In genomic region chr1:180888556-180889042, GRCm38 (mm10) we compare ENCODE assay signal across 8 mouse cellular contexts. TPM values are rescaled to one million over a fixed set of nuclear protein-coding genes. Genes with fewer than 3 reads are reported as not detected.
DNase-seq lines count a peak whose midpoint lies in the region; ATAC-seq lines count a peak whose summit lies in the region.

No protein-coding gene starts in this region.

- no peaks in the 10 kb centered on the region for H3K36me3 ChIP-seq in forebrain, embryonic 10.5 days (replicated peaks)
- H3K36me3 ChIP-seq in midbrain, embryonic 15.5 days (replicated peaks) = no peaks in the 10 kb centered on the region

- WGBS in forebrain, embryonic 10.5 days = 7% methylated on average over 13 of the region's 13 CpGs
- 5% methylated on average over 13 of the region's 13 CpGs for WGBS in midbrain, embryonic 15.5 days

- H3K4me3 ChIP-seq in forebrain, embryonic 10.5 days = peak overlapping the region; percentile 14; the same call in 1 of the 2 replicates
- H3K4me3 ChIP-seq in midbrain, embryonic 15.5 days = no peak overlapping the region

- peak overlapping the region; percentile 15; the same call in 1 of the 2 replicates for H3K4me2 ChIP-seq in midbrain, embryonic 15.5 days

- H3K27me3 ChIP-seq in forebrain, embryonic 10.5 days (ENCODE audit: poor library complexity, severe bottlenecking) = peaks cover 64% of the 10 kb centered on the region
- peaks cover 12% of the 10 kb centered on the region for H3K27me3 ChIP-seq in midbrain, embryonic 15.5 days (replicated peaks)

- peak overlapping the region; percentile 36; the same call in 1 of the 2 replicates for H3K27ac ChIP-seq in forebrain, embryonic 10.5 days
- H3K27ac ChIP-seq in midbrain, embryonic 15.5 days = no peak overlapping the region

- peak; percentile 28 for DNase-seq in left cerebral cortex, postnatal 4 days
- DNase-seq in left cerebral cortex, adult 9 months (ENCODE audit: low spot score in 2 of 2) = no peak
- no peak for DNase-seq in forebrain, embryonic 10.5 days (ENCODE audit: extremely low spot score, low spot score)
- DNase-seq in heart, postnatal 10 days = peak; percentile 92 to 94
- peak; percentile 86 to 87 for DNase-seq in kidney, postnatal 36 days
- DNase-seq in urinary bladder, postnatal 36 days (ENCODE audit: low spot score in 2 of 2) = peak; percentile 87 to 90
- no peak for DNase-seq in cerebellum, adult 11-12 months

- no peaks in the 10 kb centered on the region for H3K9me3 ChIP-seq in forebrain, embryonic 10.5 days
- no peaks in the 10 kb centered on the region for H3K9me3 ChIP-seq in midbrain, embryonic 15.5 days

- intact Hi-C loops in left cerebral cortex, postnatal 4 days (cut with DNase I) = no loop called here
- intact Hi-C loops in heart, postnatal 10 days (cut with DNase I) = no loop called here

- peaks cover 18% of the 10 kb centered on the region for H3K4me1 ChIP-seq in forebrain, embryonic 10.5 days
- H3K4me1 ChIP-seq in midbrain, embryonic 15.5 days = peaks cover 4% of the 10 kb centered on the region; the same call in 1 of the 2 replicates

- 0 out of 2 replicates have a peak, but pooled peaks have one; percentile 37 for ATAC-seq in midbrain, embryonic 15.5 days (replicated peaks)

- no peak overlapping the region for H3K9ac ChIP-seq in midbrain, embryonic 15.5 days

RNA-seq across cellular contexts. Expression of gene Lefty2, which starts 4.3 kb away (rescaled TPM):
- total RNA-seq in left cerebral cortex, postnatal 4 days (2021) = 10 to 100 TPM in 1 of 2 experiments, 1 to 10 TPM in 1; 9.9 to 14.0 TPM
- not detected in 2 replicates for polyA plus RNA-seq in forebrain, embryonic 10.5 days (2016; fragmentation: Nextera tagmentation; extraction: Ambion mirVana)
- total RNA-seq in heart, postnatal 10 days (2021) = under 1 TPM in 1 of 2 experiments, not detected in 1; 0.27 TPM
- polyA plus RNA-seq in midbrain, embryonic 15.5 days (2015; fragmentation: Nextera tagmentation; extraction: Ambion mirVana) = 2.4 and 2.5 TPM in 2 replicates

RNA-seq across cellular contexts. Expression of gene Pycr2, which starts 15.5 kb away (rescaled TPM):
- total RNA-seq in left cerebral cortex, postnatal 4 days (2021) = 10 to 100 TPM; 28.6 to 31.6 TPM
- 149 and 153 TPM in 2 replicates for polyA plus RNA-seq in forebrain, embryonic 10.5 days (2016; fragmentation: Nextera tagmentation; extraction: Ambion mirVana)
- total RNA-seq in heart, postnatal 10 days (2021) = 10 to 100 TPM; 16.7 to 17.4 TPM
- 76.7 and 79.8 TPM in 2 replicates for polyA plus RNA-seq in midbrain, embryonic 15.5 days (2015; fragmentation: Nextera tagmentation; extraction: Ambion mirVana)

RNA-seq across cellular contexts. Expression of gene Sde2, which starts 37.7 kb away (rescaled TPM):
- total RNA-seq in left cerebral cortex, postnatal 4 days (2021) = 10 to 100 TPM; 28.4 to 29.0 TPM
- 43.3 and 45.9 TPM in 2 replicates for polyA plus RNA-seq in forebrain, embryonic 10.5 days (2016; fragmentation: Nextera tagmentation; extraction: Ambion mirVana)
- 10 to 100 TPM; 15.1 to 15.8 TPM for total RNA-seq in heart, postnatal 10 days (2021)
- 29.0 and 30.9 TPM in 2 replicates for polyA plus RNA-seq in midbrain, embryonic 15.5 days (2015; fragmentation: Nextera tagmentation; extraction: Ambion mirVana)

RNA-seq across cellular contexts. Expression of gene Lefty1, which starts 46.2 kb away (rescaled TPM):
- 1 to 10 TPM; 2.9 to 3.4 TPM for total RNA-seq in left cerebral cortex, postnatal 4 days (2021)
- 0.34 and 0.69 TPM in 2 replicates for polyA plus RNA-seq in forebrain, embryonic 10.5 days (2016; fragmentation: Nextera tagmentation; extraction: Ambion mirVana)
- 1 to 10 TPM in 1 of 2 experiments, under 1 TPM in 1; 0.57 to 1.1 TPM for total RNA-seq in heart, postnatal 10 days (2021)
- polyA plus RNA-seq in midbrain, embryonic 15.5 days (2015; fragmentation: Nextera tagmentation; extraction: Ambion mirVana) = 0.22 and 0.28 TPM in 2 replicates

RNA-seq across cellular contexts. Expression of gene Tmem63a, which starts 53.5 kb away (rescaled TPM):
- total RNA-seq in left cerebral cortex, postnatal 4 days (2021) = 1 to 10 TPM; 1.8 to 3.3 TPM
- 2.1 and 2.2 TPM in 2 replicates for polyA plus RNA-seq in forebrain, embryonic 10.5 days (2016; fragmentation: Nextera tagmentation; extraction: Ambion mirVana)
- 10 to 100 TPM; 15.1 to 18.5 TPM for total RNA-seq in heart, postnatal 10 days (2021)
- polyA plus RNA-seq in midbrain, embryonic 15.5 days (2015; fragmentation: Nextera tagmentation; extraction: Ambion mirVana) = 1.4 and 1.8 TPM in 2 replicates

Comparison
In these comparisons a context has a peak if more than half of its experiments do, and no peak if none do; other contexts are left out.
1. DNase-seq: peak in left cerebral cortex, postnatal 4 days (single experiment), heart, postnatal 10 days (2 of 2), kidney, postnatal 36 days (2 of 2) and urinary bladder, postnatal 36 days (2 of 2); none in left cerebral cortex, adult 9 months (0 of 2), forebrain, embryonic 10.5 days (single experiment) and cerebellum, adult 11-12 months (single experiment).
2. RNA of gene Lefty2, which starts 4.3 kb away (total RNA-seq): 9.9 to 14.0 TPM in left cerebral cortex, postnatal 4 days; 0.27 TPM in heart, postnatal 10 days; every median in the first group is over 4 times any median in the second.